Comparison of ENCODE assay signal across 8 mouse cellular contexts in genomic region chr7:110768451-110769064, GRCm38 (mm10). TPM values are rescaled to one million over a fixed set of nuclear protein-coding genes. Genes with fewer than 3 reads are reported as not detected.
DNase-seq lines count a peak whose midpoint lies in the region; ATAC-seq and TF ChIP-seq lines count a peak whose summit lies in the region.

No protein-coding gene starts in this region.

- H3K4me2 ChIP-seq in lung, embryonic 15.5 days: peak overlapping the region; percentile 98

- peak; percentile 53 to 57 for DNase-seq in B cell, adult 2 months
- peak; percentile 56 to 65 for DNase-seq in heart, postnatal 10 days
- DNase-seq in kidney, postnatal 14 days: peak; percentile 66
- DNase-seq in thymus, postnatal 14 days: peak; percentile 63

- peak overlapping the region; percentile 67 for H3K4me3 ChIP-seq in bone marrow macrophage, adult 2 months (ENCODE audit: insufficient read depth, low read length)
- H3K4me3 ChIP-seq in lung, embryonic 15.5 days: peak overlapping the region; percentile 55

- no peaks in the 10 kb centered on the region for H3K36me3 ChIP-seq in lung, embryonic 15.5 days

- H3K27me3 ChIP-seq in lung, embryonic 15.5 days: peaks cover 22% of the 10 kb centered on the region

- no peak for TF ChIP-seq POLR2A in bone marrow macrophage, adult 2 months (IDR thresholded peaks at IDR 0.05; ENCODE audit: borderline replicate concordance, low read depth, low read length)

- no peaks in the 10 kb centered on the region for H3K9me3 ChIP-seq in lung, embryonic 15.5 days

- peak; percentile 59 for ATAC-seq in erythroid progenitor cell, adult 5-6 weeks (replicated peaks; ENCODE audit: low FRiP score, poor library complexity, severe bottlenecking)
- peak; percentile 68 for ATAC-seq in lung, embryonic 15.5 days (ENCODE audit: borderline replicate concordance, extremely low read depth, low FRiP score, low TSS enrichment)
- peak; percentile 14 for ATAC-seq in neutrophil, adult 5-6 weeks (ENCODE audit: extremely low read depth, insufficient number of reproducible peaks, low FRiP score, poor library complexity, severe bottlenecking)

- intact Hi-C loops in heart, postnatal 10 days (cut with DNase I): loop anchor here (2.0 kb wide), 1 partner anchor 42 kb away; no protein-coding TSS in a partner anchor

- TF ChIP-seq CTCF in bone marrow macrophage, adult 2 months (IDR thresholded peaks at IDR 0.05; ENCODE audit: low read depth, low read length): no peak

- H3K27ac ChIP-seq in bone marrow macrophage, adult 2 months (ENCODE audit: insufficient read depth, low read depth, low read length): peak overlapping the region; percentile 51
- H3K27ac ChIP-seq in lung, embryonic 15.5 days: peak overlapping the region; percentile 15; the same call in 1 of the 2 replicates

- H3K4me1 ChIP-seq in bone marrow macrophage, adult 2 months (ENCODE audit: control insufficient read depth, insufficient read depth, low read length): peaks cover 46% of the 10 kb centered on the region
- H3K4me1 ChIP-seq in lung, embryonic 15.5 days: peaks cover 18% of the 10 kb centered on the region

- peak overlapping the region; percentile 66 for H3K9ac ChIP-seq in lung, embryonic 15.5 days

- WGBS in lung, embryonic 15.5 days: 5% methylated on average over 55 of the region's 61 CpGs

RNA-seq across cellular contexts. Expression of gene Ampd3, which starts 0.6 kb away (rescaled TPM):
- polyA plus RNA-seq in bone marrow macrophage, adult 2 months (2012; ENCODE audit: insufficient read depth, insufficient read length, missing spikeins): 43.3 and 44.5 TPM in 2 replicates
- total RNA-seq in erythroid progenitor cell, adult 5-6 weeks (2015; ENCODE audit: low replicate concordance): 80.7 and 109 TPM in 2 replicates
- 72.2 and 104 TPM in 2 replicates for total RNA-seq in erythroid progenitor cell, adult 5-6 weeks (2017; ENCODE audit: low replicate concordance)
- total RNA-seq in heart, postnatal 10 days (2021): 10 to 100 TPM; 37.7 to 39.2 TPM
- 2.1 and 2.5 TPM in 2 replicates for polyA plus RNA-seq in lung, embryonic 15.5 days (2015; fragmentation: Nextera tagmentation; extraction: Ambion mirVana)
- total RNA-seq in neutrophil, adult 5-6 weeks (2017): 60.2 and 63.0 TPM in 2 replicates

Comparison
In these comparisons a context has a peak if more than half of its experiments do, and no peak if none do; other contexts are left out.
1. Peak in every context shown above with its lines: DNase-seq, ATAC-seq, H3K4me3 ChIP-seq and H3K27ac ChIP-seq.
2. ATAC-seq: peak in every context shown above with its lines; median percentile 68 in lung, embryonic 15.5 days; 59 in erythroid progenitor cell, adult 5-6 weeks; 14 in neutrophil, adult 5-6 weeks.